Mouse (Mus musculus): ENCODE results near the gene Tmem232. TPM values are rescaled to one million over a fixed set of nuclear protein-coding genes. Genes with fewer than 3 reads are reported as not detected.
"Not testable (repeated sequence)": the region's sequence is repeated elsewhere in the genome, so short reads cannot be mapped to it uniquely, and the experiment has no call there.

The Tmem232 gene
- total RNA-seq, 4 experiments from 2014 or later, result not detected

DNA sequence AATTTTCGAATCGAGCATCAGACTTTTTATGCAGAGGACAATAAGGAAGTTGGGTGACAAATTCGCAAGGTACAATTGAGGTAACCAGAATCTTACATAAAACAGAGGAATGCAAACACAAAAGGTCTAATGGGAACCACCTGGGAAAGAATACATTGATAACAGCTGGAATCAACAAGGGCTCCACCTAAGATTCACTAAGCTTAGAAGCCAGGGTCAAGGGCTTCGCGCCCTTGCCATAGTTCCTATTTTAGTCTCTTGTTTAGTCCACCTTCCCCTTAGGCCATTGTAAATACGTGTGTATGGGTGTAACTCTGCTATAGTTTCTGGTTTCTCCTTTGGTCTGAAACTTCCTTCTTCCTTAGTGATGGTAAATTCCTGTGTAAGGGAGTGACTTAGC is 318.9 kb downstream of the Tmem232 start:
- DNase-seq, result not testable (repeated sequence)

Small RNA genes within 50 kb of the gene (microRNA-seq; reads per million reads assigned to microRNA genes)
- 0 reads per million in 2 experiments for gene Gm25731

Other genes starting within 250 kb of the Tmem232 start
- 100 to 1,000 TPM; 108 to 165 (median 135) TPM for gene Vapa, start 72.8 kb upstream of the Tmem232 start, total RNA-seq (2022)
- gene Txndc2, start 101.4 kb upstream of the Tmem232 start, total RNA-seq (2022), result 10 to 100 TPM in 2 of 4 experiments, 1 to 10 TPM in 2; 9.2 to 45.4 (median 18.7) TPM
- gene Rab31, start 232.0 kb upstream of the Tmem232 start, total RNA-seq (2022), result 10 to 100 TPM; 42.4 to 60.1 (median 50.4) TPM
- gene Ppp4r1, start 241.8 kb upstream of the Tmem232 start, total RNA-seq (2022), result 10 to 100 TPM; 61.5 to 75.7 (median 67.7) TPM

Measured in adrenal gland, adult 8-10 months (tissue).